Mouse (Mus musculus) hematopoietic multipotent progenitor cell, adult 10-12 weeks (in vitro differentiated cells): Measurements from ENCODE around the gene Neurod4. TPM values are rescaled to one million over a fixed set of nuclear protein-coding genes. Genes with fewer than 3 reads are reported as not detected.

ENCODE experiments used
- polyA plus RNA-seq: library from polyadenylated mRNA; stranded (reverse); fragments of >175 nt; gene quantifications from 2 replicates; pipeline ENCODE4 v1.2.3, GENCODE M21; 2012; ENCODE audit warnings: low replicate concordance

Neurod4 gene
- 0.03 TPM in 1 of 2 replicates, not detected in the other for polyA plus RNA-seq

DNA sequence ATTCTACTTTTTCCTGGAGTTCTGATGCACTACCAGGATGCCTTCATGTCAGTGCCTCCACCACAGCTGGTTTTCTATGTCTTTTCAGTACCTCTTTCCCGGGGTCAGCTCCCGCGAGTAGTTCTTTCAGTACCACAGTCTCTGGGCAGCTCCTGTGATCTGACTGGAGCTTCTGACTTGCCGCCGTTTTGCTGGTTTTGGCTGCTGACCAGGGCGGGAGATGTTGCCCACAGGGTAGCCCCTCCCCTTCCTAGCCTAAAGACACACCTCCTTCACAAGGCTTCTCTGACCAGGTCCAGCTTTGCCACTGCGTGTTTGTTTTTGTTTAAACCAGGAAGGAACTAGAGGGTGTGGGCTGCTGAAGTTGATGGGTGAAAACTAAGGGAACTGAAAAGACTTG lies at the start of gene Neurod4:
Neurod4 (minus strand) TSS at position 175 of the 400 bp plus-strand sequence.

DNA sequence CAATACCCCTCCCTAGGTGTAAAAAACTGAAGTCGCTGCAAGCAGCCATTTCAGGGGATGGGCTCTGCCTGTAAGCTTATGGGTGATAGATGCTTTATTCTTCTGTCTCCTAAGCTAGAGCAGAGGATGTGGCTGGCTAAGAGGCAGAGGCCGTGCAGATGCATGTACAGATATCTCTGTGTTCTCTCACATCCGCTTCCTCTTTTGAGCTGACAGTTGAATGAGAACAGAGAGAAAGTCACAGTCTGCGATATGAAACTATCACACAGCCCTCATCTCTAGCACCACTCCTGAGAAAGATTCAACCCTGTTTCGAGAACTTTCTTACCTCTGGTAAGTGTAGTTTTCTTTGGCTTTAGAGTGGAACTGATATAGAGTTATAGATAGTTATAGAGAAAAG lies 42.6 kb upstream of the Neurod4 start, which contains the start of gene Tespa1:
Tespa1 (plus strand) TSS at position 234 of the 400 bp plus-strand sequence.

Other genes with a start within 250 kb of the Neurod4 start
- not detected in 2 replicates for gene Olfr821, start 249.9 kb downstream of the Neurod4 start, polyA plus RNA-seq
- not detected in 2 replicates for gene Olfr822, start 209.0 kb downstream of the Neurod4 start, polyA plus RNA-seq
- gene Olfr823, start 164.9 kb downstream of the Neurod4 start, polyA plus RNA-seq: not detected in 2 replicates
- not detected in 2 replicates for gene Olfr824, start 150.2 kb downstream of the Neurod4 start, polyA plus RNA-seq
- not detected in 2 replicates for gene Olfr825, start 113.5 kb downstream of the Neurod4 start, polyA plus RNA-seq
- not detected in 2 replicates for gene Olfr826, start 96.1 kb downstream of the Neurod4 start, polyA plus RNA-seq
- not detected in 2 replicates for gene Olfr827, start 65.8 kb downstream of the Neurod4 start, polyA plus RNA-seq
- gene Tespa1, start 42.6 kb upstream of the Neurod4 start, polyA plus RNA-seq: 5.5 and 7.4 TPM in 2 replicates
- not detected in 2 replicates for gene Vmn2r84, start 114.1 kb upstream of the Neurod4 start, polyA plus RNA-seq
- gene Vmn2r85, start 149.5 kb upstream of the Neurod4 start, polyA plus RNA-seq: not detected in 2 replicates
- not detected in 2 replicates for gene Vmn2r86, start 175.8 kb upstream of the Neurod4 start, polyA plus RNA-seq
- gene Vmn2r87, start 217.2 kb upstream of the Neurod4 start, polyA plus RNA-seq: not detected in 2 replicates